Mouse (Mus musculus): Measurements from ENCODE around the gene Pax8. TPM values are rescaled to one million over a fixed set of nuclear protein-coding genes. Genes with fewer than 3 reads are reported as not detected.

Pax8 gene
- polyA plus RNA-seq, 1 experiment from 2014 or later = 0.13 TPM

DNA sequence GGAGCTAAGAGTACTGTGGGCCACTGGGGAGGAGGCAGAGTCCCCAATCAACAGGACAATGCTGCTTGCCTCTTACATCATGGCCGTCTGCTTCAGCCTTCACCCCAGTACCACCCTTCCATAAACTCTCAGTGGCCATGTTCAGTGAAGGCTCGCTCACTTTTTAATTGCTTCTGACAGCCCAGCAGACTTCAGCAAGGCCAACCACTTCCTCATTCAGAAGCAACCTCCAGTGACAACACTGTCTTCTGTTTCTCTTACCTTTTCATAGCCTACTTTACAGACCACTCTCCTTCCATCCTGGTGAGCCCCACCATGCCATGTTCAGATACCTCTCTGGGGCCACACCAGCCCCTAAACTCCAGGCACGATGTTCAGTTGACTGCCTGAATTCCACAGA is 91.8 kb downstream of the Pax8 start:
- H3K36me3 ChIP-seq = no peaks in the 10 kb centered on the region
- no peaks in the 10 kb centered on the region for H3K9me3 ChIP-seq
- no peak for ATAC-seq (ENCODE audit: insufficient number of reproducible peaks, low FRiP score, low TSS enrichment, low read depth)
- no peak overlapping the region for H3K27ac ChIP-seq
- no peak overlapping the region for H3K9ac ChIP-seq
- WGBS = 69% methylated on average over 3 of the region's 3 CpGs
- H3K27me3 ChIP-seq = no peaks in the 10 kb centered on the region
- H3K4me2 ChIP-seq = no peak overlapping the region
- H3K4me1 ChIP-seq = peaks cover 8% of the 10 kb centered on the region; the same call in 1 of the 2 replicates
- no peak overlapping the region for H3K4me3 ChIP-seq

DNA sequence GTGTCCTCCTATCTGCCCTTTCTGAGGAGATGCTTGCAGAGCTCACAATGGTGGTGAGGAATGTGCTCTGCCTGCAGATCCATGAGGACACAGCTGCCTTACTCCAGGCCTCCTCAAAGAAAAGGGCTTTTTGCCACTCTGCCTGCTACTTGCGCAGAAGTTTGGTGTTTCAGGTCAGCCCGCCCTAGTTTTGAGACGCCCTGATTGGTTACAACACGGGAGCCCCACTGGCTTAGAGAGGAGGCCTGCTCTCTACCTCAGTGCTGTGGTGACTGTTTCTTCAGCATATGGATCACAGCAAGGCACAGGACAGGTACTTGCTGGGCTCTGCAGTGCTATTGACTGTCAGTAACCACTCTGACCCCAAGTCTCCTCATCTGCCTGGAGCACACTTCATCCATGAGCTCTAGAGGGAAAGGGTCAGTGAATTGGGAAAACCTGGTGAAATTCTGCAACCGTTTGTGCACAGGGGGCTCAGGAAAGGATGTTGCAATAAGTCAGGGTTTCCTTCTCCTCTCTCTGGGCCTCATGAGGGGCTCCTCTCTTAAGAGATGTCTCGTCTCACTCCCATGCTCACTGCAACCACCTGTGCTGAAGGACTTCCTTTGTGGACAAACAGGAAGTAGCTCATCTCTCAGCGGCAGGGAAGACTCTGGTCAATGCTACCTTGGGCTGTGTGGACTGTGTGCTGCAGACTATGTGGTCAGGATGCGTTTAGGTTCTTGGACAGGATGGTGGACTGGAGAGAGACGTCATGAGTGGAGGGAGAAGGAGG is 92.8 kb downstream of the Pax8 start:
- Histone ChIP-seq H3K9ac (no peak overlapping the region), H3K4me3 (no peak overlapping the region), H3K9me3 (no peaks in the 10 kb centered on the region), H3K27me3 (no peaks in the 10 kb centered on the region), H3K4me2 (no peak overlapping the region), H3K4me1 (peaks cover 8% of the 10 kb centered on the region; the same call in 1 of the 2 replicates), H3K27ac (no peak overlapping the region), H3K36me3 (no peaks in the 10 kb centered on the region)
- 74% methylated on average over 9 of the region's 9 CpGs for WGBS
- no peak for ATAC-seq (ENCODE audit: insufficient number of reproducible peaks, low FRiP score, low TSS enrichment, low read depth)

DNA sequence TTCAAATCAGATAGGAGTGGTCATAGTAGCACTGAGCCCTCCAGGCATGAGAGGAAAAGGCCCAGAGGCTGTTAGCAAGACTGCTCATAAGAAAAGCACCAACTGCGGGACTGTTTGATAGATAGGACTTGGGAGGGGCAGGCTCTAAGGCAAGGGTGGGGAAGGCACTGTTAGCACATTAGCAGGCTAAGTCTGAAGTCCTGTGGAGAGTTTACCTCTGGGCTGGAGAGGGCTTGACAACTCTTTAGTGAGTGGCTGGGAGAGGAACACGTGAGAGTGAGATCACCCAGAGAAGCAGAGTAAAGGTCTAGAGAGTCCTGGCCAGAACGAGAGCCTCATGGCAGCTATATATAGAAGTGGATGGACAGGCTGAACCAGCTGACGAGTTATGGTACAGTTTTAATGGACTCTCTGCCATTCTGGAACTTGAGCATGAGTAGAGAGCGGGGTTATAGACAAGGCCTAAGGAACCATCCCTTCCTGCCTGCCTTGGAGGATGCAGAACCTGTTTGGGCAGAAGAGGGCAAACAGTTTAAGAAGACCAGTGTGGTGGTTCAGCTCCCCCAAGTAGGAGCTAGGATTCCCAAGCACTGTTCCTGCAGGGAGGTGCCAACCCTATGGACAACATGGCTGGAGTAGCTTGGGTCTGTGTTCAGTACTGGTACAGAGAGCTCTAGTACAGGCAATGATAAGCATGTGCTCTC is 96.5 kb downstream of the Pax8 start:
- no peaks in the 10 kb centered on the region for H3K36me3 ChIP-seq
- H3K9ac ChIP-seq = no peak overlapping the region
- no peaks in the 10 kb centered on the region for H3K4me1 ChIP-seq
- H3K27ac ChIP-seq = no peak overlapping the region
- no peak overlapping the region for H3K4me2 ChIP-seq
- H3K4me3 ChIP-seq = no peak overlapping the region
- H3K9me3 ChIP-seq = no peaks in the 10 kb centered on the region
- WGBS = 69% methylated on average over 5 of the region's 5 CpGs
- no peak for ATAC-seq (ENCODE audit: insufficient number of reproducible peaks, low FRiP score, low TSS enrichment, low read depth)
- no peaks in the 10 kb centered on the region for H3K27me3 ChIP-seq

Other genes with a start within 250 kb of the Pax8 start
- 35.9 and 38.4 TPM in 2 replicates for gene Il1f5, start 198.6 kb downstream of the Pax8 start, polyA plus RNA-seq (2015; fragmentation: Nextera tagmentation; extraction: Ambion mirVana)
- gene Il1f10, start 184.4 kb downstream of the Pax8 start, polyA plus RNA-seq (2015; fragmentation: Nextera tagmentation; extraction: Ambion mirVana) = 1.2 and 1.5 TPM in 2 replicates
- 16.3 TPM in 2 replicates for gene Il1rn, start 138.7 kb downstream of the Pax8 start, polyA plus RNA-seq (2015; fragmentation: Nextera tagmentation; extraction: Ambion mirVana)
- 8.2 and 8.4 TPM in 2 replicates for gene Psd4, start 108.0 kb downstream of the Pax8 start, polyA plus RNA-seq (2015; fragmentation: Nextera tagmentation; extraction: Ambion mirVana)

Data from limb, embryonic 15.5 days (tissue).